Mouse (Mus musculus) heart, adult 2 months (tissue): ENCODE data around the gene Tap1.

ENCODE experiments used
- CTCF ChIP-seq: fragments of 200-600 bp; IDR thresholded peaks from 2 replicates; pipeline ENCODE4 v1.8.1; 2022; ENCODE audit warnings: antibody characterized with exemption, mild to moderate bottlenecking, moderate library complexity
- POLR2A ChIP-seq: fragments of 200-500 bp; IDR thresholded peaks from 2 replicates; pipeline ENCODE4 v1.6.1; 2011; ENCODE audit warnings: mild to moderate bottlenecking, low read depth, low read length, control low read depth; ENCODE audit not compliant: insufficient read depth

- TF ChIP-seq POLR2A (no peak), CTCF (no peak)
Measured at GRCm38 (mm10) chr17:34213936-34214335, 26.6 kb downstream of the Tap1 start.
